Mouse (Mus musculus) heart, embryonic 14.5 days (tissue): ENCODE data around the gene Calr. TPM values are rescaled to one million over a fixed set of nuclear protein-coding genes. Genes with fewer than 3 reads are reported as not detected.

ENCODE experiments used
- ATAC-seq: fragments of 200-750 bp; cut with Nextera tagmentation; 2 replicates; pipeline ENCODE4 v1.8.0; 2017; ENCODE audit warnings: low read depth, moderate TSS enrichment; ENCODE audit not compliant: insufficient number of reproducible peaks, insufficient read depth, low FRiP score
- H3K27ac ChIP-seq, 2 experiments: fragments of 200-500 bp in 1 of 2; fragments of 300-500 bp in 1 of 2; sonication (generic) in 1 of 2; replicated peaks in 1 of 2; 2 replicates each; pipeline ENCODE4 v1.5.1; 2012 to 2014; ENCODE audit warnings: low read depth in 2 of 2, low read length in 2 of 2, control low read depth in 1 of 2, mild to moderate bottlenecking in 1 of 2, mixed read lengths in 1 of 2; ENCODE audit not compliant: control insufficient read depth in 1 of 2, insufficient read depth in 1 of 2
- H3K27me3 ChIP-seq: fragments of 300-500 bp; sonication (generic); 2 replicates; pipeline ENCODE4 v1.6.1; 2014; ENCODE audit warnings: mild to moderate bottlenecking, low read length, control low read depth; ENCODE audit not compliant: control insufficient read depth, insufficient read depth
- H3K36me3 ChIP-seq: fragments of 300-500 bp; sonication (generic); 2 replicates; pipeline ENCODE4 v1.6.1; 2014; ENCODE audit warnings: mild to moderate bottlenecking, control low read depth, low read length, mixed read lengths; ENCODE audit not compliant: control insufficient read depth, insufficient read depth
- H3K4me1 ChIP-seq, 2 experiments: fragments of 200-500 bp in 1 of 2; fragments of 300-500 bp in 1 of 2; sonication (generic) in 1 of 2; 2 replicates each; pipeline ENCODE4 v1.6.1; 2012 to 2014; ENCODE audit warnings: low read length in 2 of 2, control low read depth in 1 of 2, mixed read lengths in 1 of 2; ENCODE audit not compliant: control insufficient read depth in 2 of 2, insufficient read depth in 2 of 2
- H3K4me2 ChIP-seq: fragments of 300-500 bp; sonication (generic); 2 replicates; pipeline ENCODE4 v1.6.1; 2014; ENCODE audit warnings: mild to moderate bottlenecking, low read length
- H3K4me3 ChIP-seq, 2 experiments: fragments of 200-500 bp in 1 of 2; fragments of 300-500 bp in 1 of 2; sonication (generic) in 1 of 2; 2 replicates each; pipeline ENCODE4 v1.5.1; 2012 to 2014; ENCODE audit warnings: low read length in 2 of 2, mild to moderate bottlenecking in 2 of 2, control low read depth in 1 of 2, low read depth in 1 of 2, moderate library complexity in 1 of 2; ENCODE audit not compliant: control insufficient read depth in 1 of 2, insufficient read depth in 1 of 2
- H3K9ac ChIP-seq: fragments of 300-500 bp; sonication (generic); 2 replicates; pipeline ENCODE4 v1.6.1; 2014; ENCODE audit warnings: mild to moderate bottlenecking, low read length
- H3K9me3 ChIP-seq: fragments of 300-500 bp; sonication (generic); 2 replicates; pipeline ENCODE4 v1.6.1; 2016; ENCODE audit warnings: low read length, control low read depth; ENCODE audit not compliant: control insufficient read depth
- WGBS: fragments of 180-500 bp; shearing (Covaris S2); extraction: QIAGEN DNeasy Blood & Tissue Kit; methylation state at CpG from one replicate; pipeline ENCODE4 v1.1.7; 2014; 5-methylcytosine and 5-hydroxymethylcytosine counted together
- polyA plus RNA-seq: library from polyadenylated mRNA; unstranded; fragments of >200 nt; fragmentation: Nextera tagmentation; extraction: Ambion mirVana; gene quantifications from 2 replicates; pipeline ENCODE4 v1.2.1, GENCODE M21; 2014

Gene Calr
- polyA plus RNA-seq, 1 experiment from 2014 or later, result 500 TPM

GRCm38 (mm10) chr8:84813830-84814229, 32.9 kb downstream of the Calr start:
- Histone ChIP-seq H3K4me1 (peaks cover 0 to 15% of the 10 kb centered on the region in 2 experiments; a peak in 3 of 4 replicates), H3K9me3 (no peaks in the 10 kb centered on the region), H3K27me3 (peaks cover 13% of the 10 kb centered on the region), H3K36me3 (no peaks in the 10 kb centered on the region), H3K9ac (no peak overlapping the region), H3K4me2 (no peak overlapping the region), H3K27ac (no peak overlapping the region), H3K4me3 (no peak overlapping the region)
- no peak for ATAC-seq
- WGBS, result 46% methylated on average over 3 of the region's 3 CpGs

- WGBS, result under 1% methylated on average over 5 of the region's 5 CpGs
- peaks cover 0 to 15% of the 10 kb centered on the region in 2 experiments; a peak in 3 of 4 replicates for H3K4me1 ChIP-seq
- H3K4me3 ChIP-seq, result no peak overlapping the region
- no peak overlapping the region for H3K4me2 ChIP-seq
- no peaks in the 10 kb centered on the region for H3K36me3 ChIP-seq
- no peak overlapping the region for H3K9ac ChIP-seq
- peaks cover 13% of the 10 kb centered on the region for H3K27me3 ChIP-seq
- no peaks in the 10 kb centered on the region for H3K9me3 ChIP-seq
- no peak overlapping the region for H3K27ac ChIP-seq
- ATAC-seq, result no peak
Measured at GRCm38 (mm10) chr8:84813059-84813458, 33.7 kb downstream of the Calr start.

- WGBS, result 25% methylated on average over 10 of the region's 10 CpGs
- Histone ChIP-seq H3K4me3 (peak overlapping the region; percentile 18 to 37), H3K4me2 (peak overlapping the region; percentile 71), H3K9ac (peak overlapping the region; percentile 52; the same call in 1 of the 2 replicates), H3K9me3 (no peaks in the 10 kb centered on the region), H3K4me1 (peaks cover 0 to 15% of the 10 kb centered on the region in 2 experiments; a peak in 3 of 4 replicates), H3K36me3 (no peaks in the 10 kb centered on the region), H3K27ac (no peak overlapping the region), H3K27me3 (peaks cover 13% of the 10 kb centered on the region)
- ATAC-seq, result no peak
Measured at GRCm38 (mm10) chr8:84811303-84811702, 35.4 kb downstream of the Calr start.

- ATAC-seq, result peak; percentile 73
- H3K36me3 ChIP-seq, result no peaks in the 10 kb centered on the region
- H3K27me3 ChIP-seq, result peaks cover 13% of the 10 kb centered on the region
- H3K4me2 ChIP-seq, result peak overlapping the region; percentile 71
- H3K27ac ChIP-seq, result no peak overlapping the region
- H3K9me3 ChIP-seq, result peaks cover 4% of the 10 kb centered on the region; the same call in 1 of the 2 replicates
- peak overlapping the region; percentile 52; the same call in 1 of the 2 replicates for H3K9ac ChIP-seq
- peaks cover 0 to 15% of the 10 kb centered on the region in 2 experiments; a peak in 3 of 4 replicates for H3K4me1 ChIP-seq
- under 1% methylated on average over 32 of the region's 32 CpGs for WGBS
- peak overlapping the region; percentile 18 to 37 for H3K4me3 ChIP-seq
Measured at GRCm38 (mm10) chr8:84810896-84811295, 35.8 kb downstream of the Calr start.

GRCm38 (mm10) chr8:84809941-84810280, 36.8 kb downstream of the Calr start:
- H3K9me3 ChIP-seq, result peaks cover 5% of the 10 kb centered on the region; the same call in 1 of the 2 replicates
- no peak overlapping the region for H3K27ac ChIP-seq
- H3K4me2 ChIP-seq, result no peak overlapping the region
- ATAC-seq, result no peak
- no peak overlapping the region for H3K4me3 ChIP-seq
- H3K36me3 ChIP-seq, result no peaks in the 10 kb centered on the region
- peaks cover 0 to 10% of the 10 kb centered on the region in 2 experiments; a peak in 3 of 4 replicates for H3K4me1 ChIP-seq
- WGBS, result 75% methylated on average over 5 of the region's 5 CpGs
- H3K9ac ChIP-seq, result no peak overlapping the region
- H3K27me3 ChIP-seq, result peaks cover 13% of the 10 kb centered on the region

- no peak; the same call in 1 of the 2 replicates for ATAC-seq
- peaks cover 5% of the 10 kb centered on the region; the same call in 1 of the 2 replicates for H3K9me3 ChIP-seq
- 51% methylated on average over 12 of the region's 12 CpGs for WGBS
Measured at GRCm38 (mm10) chr8:84809109-84809940, 37.4 kb downstream of the Calr start.

GRCm38 (mm10) chr8:84806031-84806430, 40.7 kb downstream of the Calr start:
- Histone ChIP-seq H3K36me3 (no peaks in the 10 kb centered on the region), H3K27me3 (0 out of 2 replicates have a peak, but pooled peaks cover 8% of the 10 kb centered on the region), H3K4me1 (peaks cover 0 to 4% of the 10 kb centered on the region in 2 experiments; a peak in 3 of 4 replicates), H3K4me3 (no peak overlapping the region), H3K27ac (no peak overlapping the region), H3K4me2 (no peak overlapping the region), H3K9me3 (peaks cover 5% of the 10 kb centered on the region; the same call in 1 of the 2 replicates), H3K9ac (no peak overlapping the region)
- WGBS, result 93% methylated on average over 5 of the region's 5 CpGs
- ATAC-seq, result no peak

More at GRCm38 (mm10) chr8:84809109-84809940, 37.4 kb downstream of the Calr start:
- Histone ChIP-seq H3K27ac (no peak overlapping the region), H3K9ac (no peak overlapping the region), H3K36me3 (no peaks in the 10 kb centered on the region), H3K4me1 (peaks cover 0 to 8% of the 10 kb centered on the region in 2 experiments; a peak in 3 of 4 replicates), H3K4me3 (no peak overlapping the region), H3K27me3 (peaks cover 13% of the 10 kb centered on the region), H3K4me2 (no peak overlapping the region)
